Mouse (Mus musculus): ENCODE data around the gene Fstl3.

DNA sequence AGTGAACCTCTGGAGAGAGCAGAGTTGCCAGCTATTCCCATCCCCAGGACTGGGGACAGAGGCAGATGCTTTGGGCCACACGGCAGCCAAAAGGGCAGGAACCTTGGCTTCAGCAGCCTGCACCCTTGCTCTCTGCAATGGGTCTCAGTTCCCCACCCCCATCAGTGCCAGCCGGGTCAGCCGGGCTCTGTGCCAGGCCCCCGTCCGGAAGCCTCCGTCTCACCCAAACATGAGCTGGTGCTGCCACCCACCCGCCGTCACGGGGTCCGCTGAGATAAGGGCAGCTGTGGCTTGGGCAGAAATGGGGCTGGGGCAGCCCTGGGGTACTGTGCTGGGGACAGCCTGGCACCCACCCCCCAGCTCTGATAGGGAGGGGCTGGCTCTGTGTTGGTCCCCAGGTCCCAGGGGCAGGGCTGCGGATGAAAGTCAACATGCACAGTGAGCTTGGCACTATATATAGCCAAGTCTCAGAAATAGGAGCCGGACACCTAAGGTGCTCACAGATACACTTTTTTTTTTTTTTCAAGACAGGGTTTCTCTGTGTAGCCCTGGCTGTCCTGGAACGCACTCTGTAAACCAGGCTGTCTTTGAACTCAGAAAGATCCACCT, 47.6 kb upstream of the Fstl3 start:
- no peak for TF ChIP-seq CTCF (IDR thresholded peaks at IDR 0.05; ENCODE audit: control insufficient read depth, insufficient read depth, insufficient read length)
- no peak for TF ChIP-seq USF1 (IDR thresholded peaks at IDR 0.05; ENCODE audit: low read depth)
- TF ChIP-seq MAX (IDR thresholded peaks at IDR 0.05) = no peak
- no peak for TF ChIP-seq FOSL1 (IDR thresholded peaks at IDR 0.05; ENCODE audit: insufficient read depth, low read length, poor library complexity, severe bottlenecking)
- no peak for TF ChIP-seq CEBPB (IDR thresholded peaks at IDR 0.05; ENCODE audit: low read depth)
- no peak for TF ChIP-seq MYOD1 (IDR thresholded peaks at IDR 0.05; ENCODE audit: control insufficient read depth, insufficient read length, low read depth)

All from C2C12 (cell line).